In genomic region chr9:62827939-62828652, GRCm38 (mm10) we compare ENCODE assay signal across 8 mouse cellular contexts. TPM values are rescaled to one million over a fixed set of nuclear protein-coding genes. Genes with fewer than 3 reads are reported as not detected.
DNase-seq lines count a peak whose midpoint lies in the region; ATAC-seq and TF ChIP-seq lines count a peak whose summit lies in the region.

No protein-coding gene starts in this region.

- DNase-seq in cerebellum, postnatal 25 days = peak; percentile 19 to 46
- DNase-seq in embryo, embryonic 9.5 days (ENCODE audit: extremely low spot score) = peak; percentile 58
- peak; percentile 63 for DNase-seq in hindbrain, embryonic 11.5 days (ENCODE audit: low spot score)
- DNase-seq in liver, postnatal 0 days = no peak
- no peak for DNase-seq in ovary, postnatal 36 days (ENCODE audit: low spot score)

- no peak for TF ChIP-seq POLR2A in olfactory bulb, adult 2 months (IDR thresholded peaks at IDR 0.05; ENCODE audit: insufficient read depth, low read depth, low read length)

- WGBS in hindbrain, embryonic 11.5 days = 6% methylated on average over 24 of the region's 24 CpGs
- 7% methylated on average over 24 of the region's 24 CpGs for WGBS in liver, postnatal 0 days (ENCODE audit: insufficient replicate concordance)
- WGBS in olfactory bulb, adult 2 months = 3% methylated on average over 24 of the region's 24 CpGs

- H3K4me1 ChIP-seq in hindbrain, embryonic 11.5 days (replicated peaks; ENCODE audit: control insufficient read depth, insufficient read depth, low read length) = no peaks in the 10 kb centered on the region; the same call in 1 of the 2 replicates
- peaks cover 3% of the 10 kb centered on the region; the same call in 1 of the 2 replicates for H3K4me1 ChIP-seq in liver, postnatal 0 days (ENCODE audit: insufficient read depth)
- peaks cover 16% of the 10 kb centered on the region; the same call in 1 of the 2 replicates for H3K4me1 ChIP-seq in olfactory bulb, adult 2 months (ENCODE audit: control insufficient read depth, insufficient read depth, low read length)

- no peaks in the 10 kb centered on the region for H3K27me3 ChIP-seq in hindbrain, embryonic 11.5 days (ENCODE audit: control insufficient read depth, insufficient read depth, low read length)
- no peaks in the 10 kb centered on the region for H3K27me3 ChIP-seq in liver, postnatal 0 days (ENCODE audit: insufficient read depth, low read length)

- no peaks in the 10 kb centered on the region for H3K36me3 ChIP-seq in hindbrain, embryonic 11.5 days (ENCODE audit: control insufficient read depth, insufficient read depth, low read length)
- no peaks in the 10 kb centered on the region for H3K36me3 ChIP-seq in liver, postnatal 0 days (replicated peaks; ENCODE audit: insufficient read depth, low read length)

- no peak for TF ChIP-seq EP300 in liver, postnatal 0 days (IDR thresholded peaks at IDR 0.05; ENCODE audit: low read depth)

- peak overlapping the region; percentile 1; the same call in 1 of the 2 replicates for H3K4me3 ChIP-seq in hindbrain, embryonic 11.5 days (ENCODE audit: low read depth, low read length)
- H3K4me3 ChIP-seq in liver, postnatal 0 days (ENCODE audit: low read depth, low read length) = peak overlapping the region; percentile 41
- peak overlapping the region; percentile 45 for H3K4me3 ChIP-seq in olfactory bulb, adult 2 months (ENCODE audit: insufficient read depth, low read depth, low read length)

- no peaks in the 10 kb centered on the region for H3K9me3 ChIP-seq in hindbrain, embryonic 11.5 days (ENCODE audit: control insufficient read depth, low read length)
- no peaks in the 10 kb centered on the region for H3K9me3 ChIP-seq in liver, postnatal 0 days (ENCODE audit: low read length)

- H3K4me2 ChIP-seq in hindbrain, embryonic 11.5 days (replicated peaks; ENCODE audit: low read depth, low read length) = peak overlapping the region; percentile 38
- H3K4me2 ChIP-seq in liver, postnatal 0 days (ENCODE audit: low read depth, low read length) = peak overlapping the region; percentile 71

- peak; percentile 67 for TF ChIP-seq CTCF in liver, postnatal 0 days (IDR thresholded peaks at IDR 0.05; ENCODE audit: low read depth)
- TF ChIP-seq CTCF in olfactory bulb, adult 2 months (IDR thresholded peaks at IDR 0.05; ENCODE audit: insufficient read depth, low read depth, low read length) = no peak

- ATAC-seq in cerebellum, adult (ENCODE audit: insufficient number of reproducible peaks, low FRiP score, low TSS enrichment) = no peak
- ATAC-seq in CD4-positive, CD25-positive, alpha-beta regulatory T cell, adult 4 months = peak; percentile 25
- ATAC-seq in hindbrain, embryonic 11.5 days (ENCODE audit: low FRiP score) = peak; percentile 48
- ATAC-seq in liver, postnatal 0 days = peak; percentile 12

- H3K9ac ChIP-seq in hindbrain, embryonic 11.5 days (ENCODE audit: low read depth, low read length) = no peak overlapping the region
- H3K9ac ChIP-seq in liver, postnatal 0 days (replicated peaks) = no peak overlapping the region

- 0 out of 2 replicates have a peak overlapping the region, but pooled peaks have one; percentile 30 for H3K27ac ChIP-seq in hindbrain, embryonic 11.5 days (ENCODE audit: low read depth, low read length)
- H3K27ac ChIP-seq in liver, postnatal 0 days (ENCODE audit: low read depth) = no peak overlapping the region
- H3K27ac ChIP-seq in olfactory bulb, adult 2 months (ENCODE audit: insufficient read depth, low read depth, low read length) = peak overlapping the region; percentile 28

RNA-seq across cellular contexts. Expression of gene Cln6, which starts 10.5 kb away (rescaled TPM):
- 10 to 100 TPM in 1 of 2 experiments, 1 to 10 TPM in 1; 9.2 to 10.8 TPM for polyA plus RNA-seq in CD4-positive, CD25-positive, alpha-beta regulatory T cell, adult 4 months (2017; shearing (Covaris generic))
- 7.9 and 8.5 TPM in 2 replicates for polyA plus RNA-seq in hindbrain, embryonic 11.5 days (2014; fragmentation: Nextera tagmentation; extraction: Ambion mirVana)
- polyA plus RNA-seq in liver, postnatal 0 days (2015; fragmentation: Nextera tagmentation; extraction: Ambion mirVana) = 9.9 and 10.6 TPM in 2 replicates
- polyA plus RNA-seq in olfactory bulb, adult 2 months (2012; ENCODE audit: insufficient read depth, insufficient read length, low replicate concordance, missing spikeins) = not detected in 2 replicates

RNA-seq across cellular contexts. Expression of gene Fem1b, which starts 16.4 kb away (rescaled TPM):
- polyA plus RNA-seq in CD4-positive, CD25-positive, alpha-beta regulatory T cell, adult 4 months (2017; shearing (Covaris generic)) = 1 to 10 TPM; 3.9 to 4.7 TPM
- 46.9 and 53.7 TPM in 2 replicates for polyA plus RNA-seq in hindbrain, embryonic 11.5 days (2014; fragmentation: Nextera tagmentation; extraction: Ambion mirVana)
- polyA plus RNA-seq in liver, postnatal 0 days (2015; fragmentation: Nextera tagmentation; extraction: Ambion mirVana) = 3.7 and 3.8 TPM in 2 replicates
- polyA plus RNA-seq in olfactory bulb, adult 2 months (2012; ENCODE audit: insufficient read depth, insufficient read length, low replicate concordance, missing spikeins) = not detected in 2 replicates

RNA-seq across cellular contexts. Expression of gene Calml4, which starts 29.8 kb away (rescaled TPM):
- 1 to 10 TPM in 1 of 2 experiments, under 1 TPM in 1; 0.63 to 1.0 TPM for polyA plus RNA-seq in CD4-positive, CD25-positive, alpha-beta regulatory T cell, adult 4 months (2017; shearing (Covaris generic))
- polyA plus RNA-seq in hindbrain, embryonic 11.5 days (2014; fragmentation: Nextera tagmentation; extraction: Ambion mirVana) = 4.5 and 7.5 TPM in 2 replicates
- polyA plus RNA-seq in liver, postnatal 0 days (2015; fragmentation: Nextera tagmentation; extraction: Ambion mirVana) = 16.4 and 17.5 TPM in 2 replicates
- polyA plus RNA-seq in olfactory bulb, adult 2 months (2012; ENCODE audit: insufficient read depth, insufficient read length, low replicate concordance, missing spikeins) = not detected in 2 replicates

Comparison
In these comparisons a context has a peak if more than half of its experiments do, and no peak if none do; other contexts are left out.
1. DNase-seq: peak in cerebellum, postnatal 25 days (2 of 2), embryo, embryonic 9.5 days (single experiment) and hindbrain, embryonic 11.5 days (single experiment); none in liver, postnatal 0 days (single experiment) and ovary, postnatal 36 days (single experiment).
2. Peak in every context shown above with its lines, with median percentiles within 50 percentile points of each other: H3K4me3 ChIP-seq.